Mouse (Mus musculus) heart, adult 2 months (tissue): Measurements from ENCODE around the gene Mpg. TPM values are rescaled to one million over a fixed set of nuclear protein-coding genes. Genes with fewer than 3 reads are reported as not detected.

ENCODE experiments used
- DNase-seq, 2 experiments: peaks; one replicate each; pipeline ENCODE4 v3.0.0; 2021
- H3K27ac ChIP-seq: fragments of 200-600 bp; 2 replicates; pipeline ENCODE4 v1.8.1; 2022
- H3K27me3 ChIP-seq: fragments of 200-500 bp; 2 replicates; pipeline ENCODE4 v1.6.1; 2012; ENCODE audit warnings: mild to moderate bottlenecking, low read length, inconsistent platforms, mixed read lengths; ENCODE audit not compliant: control insufficient read depth, insufficient read depth
- H3K36me3 ChIP-seq: fragments of 200-500 bp; 2 replicates; pipeline ENCODE4 v1.6.1; 2012; ENCODE audit warnings: low read length, inconsistent platforms; ENCODE audit not compliant: control insufficient read depth, insufficient read depth
- H3K4me1 ChIP-seq: fragments of 200-500 bp; 2 replicates; pipeline ENCODE4 v1.6.1; 2011; ENCODE audit warnings: low read length; ENCODE audit not compliant: control insufficient read depth, insufficient read depth
- H3K4me3 ChIP-seq: fragments of 200-600 bp; 2 replicates; pipeline ENCODE4 v1.8.1; 2022
- H3K79me2 ChIP-seq: fragments of 200-500 bp; replicated peaks from 2 replicates; pipeline ENCODE4 v1.6.1; 2012; ENCODE audit warnings: mild to moderate bottlenecking, inconsistent platforms, low read length, moderate library complexity, mixed read lengths; ENCODE audit not compliant: control insufficient read depth, insufficient read depth
- H3K9ac ChIP-seq: fragments of 200-500 bp; 2 replicates; pipeline ENCODE4 v1.6.1; 2012; ENCODE audit warnings: low read depth, mild to moderate bottlenecking, control low read depth, inconsistent platforms, low read length, mixed read lengths
- CTCF ChIP-seq: fragments of 200-600 bp; IDR thresholded peaks from 2 replicates; pipeline ENCODE4 v1.8.1; 2022; ENCODE audit warnings: antibody characterized with exemption, mild to moderate bottlenecking, moderate library complexity
- EP300 ChIP-seq: fragments of 200-500 bp; IDR thresholded peaks from 2 replicates; pipeline ENCODE4 v1.6.1; 2011; ENCODE audit warnings: low read depth, low read length, control low read depth; ENCODE audit not compliant: insufficient read depth
- POLR2A ChIP-seq: fragments of 200-500 bp; IDR thresholded peaks from 2 replicates; pipeline ENCODE4 v1.6.1; 2011; ENCODE audit warnings: mild to moderate bottlenecking, low read depth, low read length, control low read depth; ENCODE audit not compliant: insufficient read depth
- WGBS: fragments of 180-500 bp; shearing (Covaris S2); methylation state at CpG from one replicate; pipeline ENCODE4 v1.1.7; 2018; 5-methylcytosine and 5-hydroxymethylcytosine counted together
- intact Hi-C: fragments of 180-260 bp; cut with DNase I; formaldehyde crosslinking; loops from one replicate; pipeline ENCODE4 v1.15.1; 2025
- polyA plus RNA-seq: library from polyadenylated mRNA; depleted of rRNA; stranded (reverse); fragments of >200 nt; gene quantifications from 2 replicates; pipeline ENCODE4 v1.2.3, GENCODE M21; 2012
- total RNA-seq, 2 experiments: library from RNA; stranded (reverse); gene quantifications; 2 replicates each; pipeline ENCODE4 v1.2.3; 2021

Gene Mpg
- total and polyA plus RNA-seq, 3 experiments = 5.1 to 6.2 (median 5.2) TPM

- no peak for TF ChIP-seq CTCF
- no peak for TF ChIP-seq EP300
- TF ChIP-seq POLR2A = no peak
- Histone ChIP-seq H3K4me3 (no peak overlapping the region), H3K27ac (no peak overlapping the region), H3K9ac (no peak overlapping the region), H3K27me3 (no peaks in the 10 kb centered on the region), H3K36me3 (peaks cover 3% of the 10 kb centered on the region; the same call in 1 of the 2 replicates), H3K4me1 (peaks cover 3% of the 10 kb centered on the region), H3K79me2 (peaks cover 7% of the 10 kb centered on the region)
- no peak for DNase-seq
- intact Hi-C loops = loop anchor here (5.0 kb wide), 1 partner anchor 43 kb away; the partner anchor contains the start of gene Rhbdf1
- 82% methylated on average over 3 of the region's 3 CpGs for WGBS
These were observed 38.9 kb downstream of the Mpg start for GRCm38 (mm10) chr11:32265117-32265738.

GRCm38 (mm10) chr11:32266194-32266593, 39.9 kb downstream of the Mpg start:
- WGBS = 93% methylated on average over 6 of the region's 6 CpGs
- intact Hi-C loops = loop anchor here (5.0 kb wide), 1 partner anchor 44 kb away; the partner anchor contains the start of gene Rhbdf1
- Histone ChIP-seq H3K27ac (no peak overlapping the region), H3K79me2 (peaks cover 7% of the 10 kb centered on the region), H3K9ac (no peak overlapping the region), H3K4me1 (peaks cover 3% of the 10 kb centered on the region), H3K4me3 (no peak overlapping the region), H3K36me3 (peaks cover 3% of the 10 kb centered on the region; the same call in 1 of the 2 replicates), H3K27me3 (no peaks in the 10 kb centered on the region)
- DNase-seq = no peak
- TF ChIP-seq POLR2A = no peak
- TF ChIP-seq CTCF = no peak

GRCm38 (mm10) chr11:32266776-32267175, 40.5 kb downstream of the Mpg start:
- peak overlapping the region; percentile 93 for H3K27ac ChIP-seq

GRCm38 (mm10) chr11:32267188-32267884, 41.0 kb downstream of the Mpg start, which contains the start of gene Nprl3:
Nprl3 (minus strand) TSS chr11:32267707.
- intact Hi-C loops = loop anchor here (5.0 kb wide), 1 partner anchor 45 kb away; the partner anchor contains the start of gene Rhbdf1
- TF ChIP-seq POLR2A (peak; percentile 91), EP300 (0 out of 2 replicates have a peak, but pooled peaks have one; percentile 42), CTCF (peak; percentile 12; the same call in 1 of the 2 replicates)
- WGBS = under 1% methylated on average over 54 of the region's 54 CpGs
- Histone ChIP-seq H3K36me3 (peaks cover 3% of the 10 kb centered on the region; the same call in 1 of the 2 replicates), H3K27ac (peak within 1 kb of the TSS; percentile 93), H3K27me3 (no peaks in the 10 kb centered on the region), H3K79me2 (peaks cover 7% of the 10 kb centered on the region), H3K4me3 (peak within 1 kb of the TSS; percentile 81), H3K4me1 (peaks cover 3% of the 10 kb centered on the region), H3K9ac (peak within 1 kb of the TSS; percentile 95)
- DNase-seq = peak; percentile 98

More at GRCm38 (mm10) chr11:32266776-32267175, 40.5 kb downstream of the Mpg start:
- Histone ChIP-seq H3K9ac (peak overlapping the region; percentile 95), H3K36me3 (peaks cover 3% of the 10 kb centered on the region; the same call in 1 of the 2 replicates), H3K4me3 (peak overlapping the region; percentile 81), H3K79me2 (peaks cover 7% of the 10 kb centered on the region), H3K4me1 (peaks cover 3% of the 10 kb centered on the region), H3K27me3 (no peaks in the 10 kb centered on the region)
- no peak for DNase-seq
- TF ChIP-seq POLR2A (no peak), EP300 (no peak), CTCF (no peak)
- WGBS = 23% methylated on average over 6 of the region's 6 CpGs
- intact Hi-C loops = loop anchor here (5.0 kb wide), 1 partner anchor 44 kb away; the partner anchor contains the start of gene Rhbdf1

- no peak for DNase-seq
- intact Hi-C loops = loop anchor here (5.0 kb wide), 1 partner anchor 46 kb away; the partner anchor contains the start of gene Rhbdf1
- Histone ChIP-seq H3K27me3 (no peaks in the 10 kb centered on the region), H3K9ac (peak overlapping the region; percentile 49; the same call in 1 of the 2 replicates), H3K4me3 (peak overlapping the region; percentile 81), H3K4me1 (peaks cover 3% of the 10 kb centered on the region), H3K79me2 (peaks cover 6% of the 10 kb centered on the region), H3K36me3 (peaks cover 3% of the 10 kb centered on the region; the same call in 1 of the 2 replicates), H3K27ac (peak overlapping the region; percentile 93)
- no peak for TF ChIP-seq EP300
- no peak for TF ChIP-seq CTCF
- TF ChIP-seq POLR2A = no peak
- WGBS = 24% methylated on average over 5 of the region's 5 CpGs
These were observed 41.7 kb downstream of the Mpg start for GRCm38 (mm10) chr11:32267964-32268363.
